Mouse (Mus musculus) adrenal gland, postnatal 36 days (tissue): ENCODE results near the gene Vcl. TPM values are rescaled to one million over a fixed set of nuclear protein-coding genes. Genes with fewer than 3 reads are reported as not detected.

ENCODE experiments used
- DNase-seq, 2 experiments: peaks; one replicate each; pipeline ENCODE4 v3.0.0; 2021; ENCODE audit warnings: mixed read lengths in 1 of 2
- total RNA-seq, 2 experiments: library from RNA; stranded (reverse); gene quantifications; 2 replicates each; pipeline ENCODE4 v1.2.3; 2021

Gene Vcl
- total RNA-seq, 2 experiments from 2014 or later: 85.0 to 147 TPM

GRCm38 (mm10) chr14:21064321-21064720 lies 135.1 kb downstream of the Vcl start:
- no peak for DNase-seq

- DNase-seq: no peak
These were observed 136.4 kb downstream of the Vcl start for GRCm38 (mm10) chr14:21065490-21066162.

DNA sequence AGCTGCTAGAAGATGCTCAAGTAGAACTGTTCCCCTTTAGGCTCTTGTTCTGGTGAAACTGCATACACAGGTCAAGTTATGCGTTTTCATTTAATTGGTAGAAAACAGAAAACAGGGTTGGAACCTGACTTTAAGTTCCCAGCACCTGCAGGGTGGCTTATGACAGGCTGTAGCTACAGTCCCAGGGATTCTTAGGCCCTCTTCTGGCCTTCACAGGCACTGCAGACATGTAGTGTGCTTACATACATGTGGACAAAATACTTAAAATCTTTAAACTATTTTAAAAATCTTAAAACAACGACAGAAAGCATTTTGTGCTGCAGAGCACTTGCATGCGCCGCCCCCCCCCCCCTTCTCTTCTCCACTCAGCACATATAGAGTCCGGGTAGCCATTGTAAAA lies 140.4 kb downstream of the Vcl start:
- DNase-seq: no peak

GRCm38 (mm10) chr14:21073981-21074380 lies 144.8 kb downstream of the Vcl start:
- no peak for DNase-seq

DNA sequence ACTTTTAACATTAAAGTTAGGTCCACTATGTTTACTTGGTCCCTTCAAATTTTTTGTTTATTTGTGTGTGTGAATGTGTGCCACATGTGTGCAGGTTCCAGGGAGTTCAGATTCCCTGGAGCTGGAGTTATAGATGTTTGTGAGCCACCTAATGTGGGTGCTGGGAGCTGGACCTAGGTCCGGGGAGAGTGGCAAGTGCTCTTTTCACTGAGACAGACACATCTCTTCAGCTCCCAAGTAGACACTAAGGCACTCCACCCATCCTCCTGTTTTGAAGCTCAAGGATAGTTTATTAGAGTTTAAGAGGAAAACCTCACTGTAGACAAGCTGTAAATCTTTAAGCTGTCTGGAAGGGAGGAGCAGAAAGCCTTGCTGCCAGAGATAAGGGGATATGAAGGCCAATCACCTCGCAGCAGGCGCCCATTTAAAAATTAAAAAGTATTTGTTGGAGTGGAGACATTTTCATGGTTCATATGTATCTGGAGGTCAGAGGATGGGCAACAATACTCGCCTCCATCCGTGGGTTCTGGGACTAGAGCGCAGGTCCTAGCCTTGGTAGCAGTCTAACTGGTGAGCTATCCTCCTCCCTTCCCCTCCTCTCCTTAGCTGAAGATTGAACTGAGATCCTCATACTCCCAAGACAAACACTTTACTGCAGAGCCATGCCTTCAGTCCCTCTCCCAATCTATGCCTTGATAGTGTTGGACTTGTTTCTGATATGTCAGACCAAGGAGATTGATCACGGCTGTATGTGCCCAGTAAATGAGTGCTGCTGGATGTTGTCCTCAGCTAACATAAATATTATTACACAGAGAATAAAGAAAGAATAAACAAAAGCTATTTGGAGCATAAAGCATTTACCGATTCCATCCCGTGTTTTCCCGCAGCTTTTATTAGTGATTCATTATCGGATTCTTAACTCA lies 145.5 kb downstream of the Vcl start:
- peak in 1 of 2 experiments; percentile 14 for DNase-seq

- peak; percentile 94 to 97 for DNase-seq
These were observed 146.7 kb downstream of the Vcl start for GRCm38 (mm10) chr14:21075751-21076500.

DNA sequence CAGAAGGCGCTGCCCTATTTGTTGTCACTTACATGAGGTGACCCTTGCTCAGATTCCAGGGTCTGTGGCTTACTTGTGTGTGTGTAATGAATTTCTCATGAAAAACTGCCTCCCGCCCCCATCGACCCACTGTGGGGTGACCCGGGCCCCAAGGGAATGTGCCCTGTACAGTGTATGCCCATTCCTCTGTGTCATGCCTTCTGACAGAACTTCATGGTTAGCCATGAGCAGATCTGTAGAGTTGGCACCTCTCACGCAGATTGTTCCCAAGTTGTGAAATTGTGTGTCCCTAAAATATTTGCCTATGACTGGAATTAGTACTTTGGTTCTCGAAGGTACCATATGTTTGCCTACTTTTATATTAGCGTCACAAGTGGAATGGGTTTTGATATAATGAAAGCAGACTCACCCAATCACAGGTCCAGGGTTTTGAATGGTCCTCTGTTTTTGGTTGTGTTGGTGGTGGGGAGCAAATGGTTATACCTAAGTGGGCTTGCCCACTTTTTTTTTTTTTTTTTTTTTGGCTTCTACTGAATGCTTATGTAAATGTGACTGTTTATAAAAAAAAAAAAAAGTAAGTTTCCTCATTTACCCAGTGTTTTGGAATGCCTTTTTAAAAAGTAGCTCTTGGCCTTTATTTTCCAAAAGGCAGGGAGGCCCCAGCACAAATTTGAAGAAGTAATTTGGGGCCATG lies 147.4 kb downstream of the Vcl start:
- peak in 1 of 2 experiments; percentile 41 for DNase-seq

GRCm38 (mm10) chr14:21077939-21078338 lies 148.7 kb downstream of the Vcl start:
- no peak for DNase-seq

- no peak for DNase-seq
These were observed 149.3 kb downstream of the Vcl start for GRCm38 (mm10) chr14:21078511-21078910.

DNA sequence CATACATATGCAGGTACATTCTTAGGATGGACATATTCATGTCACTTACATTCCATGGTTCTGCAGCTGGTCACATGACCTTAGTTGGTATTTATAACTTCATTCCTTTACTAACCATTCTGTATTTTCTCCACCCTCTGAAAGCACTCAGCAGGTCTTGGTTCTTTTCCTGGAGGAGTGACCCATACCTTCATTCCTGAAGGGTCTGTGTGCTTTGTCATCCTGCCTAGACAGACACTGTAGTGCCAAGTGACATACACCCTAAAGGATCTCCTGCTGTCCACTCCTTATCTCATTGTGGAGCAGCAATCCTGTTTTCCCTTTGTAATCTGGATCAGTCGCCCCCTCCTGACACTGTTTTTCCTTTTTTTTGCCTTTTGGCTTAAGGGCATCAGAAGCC lies 153.6 kb downstream of the Vcl start:
- no peak for DNase-seq

Other genes with a start within 250 kb of the Vcl start
- gene Fut11, start 234.4 kb upstream of the Vcl start, total RNA-seq: 10 to 100 TPM; 17.8 to 21.4 TPM
- gene Chchd1, start 226.4 kb upstream of the Vcl start, total RNA-seq: 10 to 100 TPM; 82.0 to 94.3 TPM
- 100 to 1,000 TPM in 1 of 2 experiments, 10 to 100 TPM in 1; 97.8 to 135 TPM for gene Zswim8, start 221.8 kb upstream of the Vcl start, total RNA-seq
- 10 to 100 TPM; 24.1 to 26.2 TPM for gene Ndst2, start 194.8 kb upstream of the Vcl start, total RNA-seq
- gene Camk2g, start 135.3 kb upstream of the Vcl start, total RNA-seq: 10 to 100 TPM; 45.8 to 54.6 TPM
- 10 to 100 TPM; 33.9 to 59.2 TPM for gene Plau, start 92.7 kb upstream of the Vcl start, total RNA-seq
- 10 to 100 TPM; 97.2 to 98.8 TPM for gene Ap3m1, start 123.1 kb downstream of the Vcl start, total RNA-seq
- gene Adk, start 123.2 kb downstream of the Vcl start, total RNA-seq: 100 to 1,000 TPM; 114 to 134 TPM